Mouse (Mus musculus) gastrocnemius, adult 18-20 months (tissue): Measurements from ENCODE around the gene Zbtb3. TPM values are rescaled to one million over a fixed set of nuclear protein-coding genes. Genes with fewer than 3 reads are reported as not detected.

Experiments
- DNase-seq: peaks from one replicate; pipeline ENCODE4 v3.0.0; 2021; ENCODE audit warnings: low spot score
- total RNA-seq, 2 experiments: library from RNA; stranded (reverse); gene quantifications; 2 replicates each; pipeline ENCODE4 v1.2.3; 2021

The Zbtb3 gene
- total RNA-seq, 2 experiments from 2014 or later = 0.76 to 1.1 TPM

DNA sequence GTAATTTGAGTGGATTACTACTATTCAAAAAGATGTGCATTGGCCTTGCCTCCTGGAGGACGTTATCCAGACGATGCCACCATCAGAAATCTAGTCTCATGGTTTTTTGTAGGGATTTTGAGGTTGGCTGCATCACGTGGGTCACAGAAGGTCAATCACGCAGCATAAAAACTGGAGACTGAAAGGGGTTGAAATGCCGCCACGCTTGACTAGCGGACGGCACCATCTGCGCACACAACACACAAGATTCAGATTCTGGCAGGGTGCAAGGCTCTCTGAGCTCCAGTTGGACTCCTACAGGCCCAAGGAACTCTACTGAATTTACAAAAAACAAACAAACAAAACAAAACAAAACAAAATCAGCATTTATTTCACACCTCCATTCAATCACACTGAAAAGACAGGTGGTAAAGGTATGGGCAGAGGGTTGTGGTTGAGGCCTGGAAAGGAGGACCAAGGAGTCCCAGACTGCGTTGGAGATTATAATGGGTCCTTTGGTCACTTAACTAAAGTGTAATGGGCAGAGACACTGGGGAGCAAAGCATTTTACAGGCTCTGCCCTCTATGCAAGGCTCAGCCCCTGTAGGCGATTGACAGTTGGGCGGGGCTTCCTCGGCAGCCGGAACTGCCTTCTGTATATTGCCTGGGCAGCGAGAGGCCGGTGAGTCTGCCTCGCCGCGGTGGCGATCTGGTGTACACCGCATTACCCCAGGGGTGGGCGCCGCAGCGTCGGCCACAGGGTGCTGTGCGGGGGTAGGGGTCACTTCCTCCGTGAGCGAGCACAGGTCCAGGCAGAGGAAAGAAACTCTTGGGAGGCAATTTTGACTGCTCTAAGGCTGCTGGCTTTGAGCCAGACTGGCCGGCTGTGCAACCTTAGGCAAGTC, 37.8 kb downstream of the Zbtb3 start:
- peak; percentile 57 for DNase-seq

DNA sequence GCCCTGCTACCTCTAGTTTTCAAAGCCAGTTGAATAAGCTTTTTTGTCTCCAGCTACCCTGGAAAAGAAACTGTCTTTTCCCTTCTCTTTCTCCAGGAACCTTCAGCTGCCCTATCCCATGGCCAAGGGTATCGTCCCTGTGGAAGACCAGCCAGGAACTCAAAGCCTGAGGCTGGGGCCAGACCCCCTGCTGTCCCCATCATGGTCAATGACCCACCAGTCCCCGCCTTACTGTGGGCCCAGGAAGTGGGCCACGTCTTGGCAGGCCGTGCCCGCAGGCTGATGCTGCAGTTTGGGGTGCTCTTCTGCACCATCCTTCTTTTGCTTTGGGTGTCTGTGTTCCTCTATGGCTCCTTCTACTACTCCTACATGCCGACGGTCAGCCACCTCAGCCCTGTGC, 38.7 kb downstream of the Zbtb3 start:
- no peak for DNase-seq

DNA sequence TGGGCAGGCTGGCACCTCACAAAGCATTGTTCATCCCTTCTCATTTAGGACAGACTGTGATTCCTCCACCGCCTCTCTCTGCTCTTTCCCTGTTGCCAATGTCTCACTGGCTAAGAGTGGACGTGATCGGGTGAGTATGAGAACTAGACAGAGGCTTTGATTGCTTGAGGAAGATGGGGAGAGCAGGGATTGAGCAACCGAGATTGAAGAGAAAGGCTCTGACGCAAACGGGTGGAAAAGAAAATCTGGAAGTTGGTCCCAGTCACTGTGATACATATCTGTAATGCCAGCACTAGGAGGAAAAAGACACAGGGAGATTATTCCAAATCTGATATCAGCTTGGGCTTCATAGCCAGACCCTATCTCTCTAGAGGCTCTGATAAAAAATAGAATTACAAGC, 40.6 kb downstream of the Zbtb3 start:
- DNase-seq = no peak

DNA sequence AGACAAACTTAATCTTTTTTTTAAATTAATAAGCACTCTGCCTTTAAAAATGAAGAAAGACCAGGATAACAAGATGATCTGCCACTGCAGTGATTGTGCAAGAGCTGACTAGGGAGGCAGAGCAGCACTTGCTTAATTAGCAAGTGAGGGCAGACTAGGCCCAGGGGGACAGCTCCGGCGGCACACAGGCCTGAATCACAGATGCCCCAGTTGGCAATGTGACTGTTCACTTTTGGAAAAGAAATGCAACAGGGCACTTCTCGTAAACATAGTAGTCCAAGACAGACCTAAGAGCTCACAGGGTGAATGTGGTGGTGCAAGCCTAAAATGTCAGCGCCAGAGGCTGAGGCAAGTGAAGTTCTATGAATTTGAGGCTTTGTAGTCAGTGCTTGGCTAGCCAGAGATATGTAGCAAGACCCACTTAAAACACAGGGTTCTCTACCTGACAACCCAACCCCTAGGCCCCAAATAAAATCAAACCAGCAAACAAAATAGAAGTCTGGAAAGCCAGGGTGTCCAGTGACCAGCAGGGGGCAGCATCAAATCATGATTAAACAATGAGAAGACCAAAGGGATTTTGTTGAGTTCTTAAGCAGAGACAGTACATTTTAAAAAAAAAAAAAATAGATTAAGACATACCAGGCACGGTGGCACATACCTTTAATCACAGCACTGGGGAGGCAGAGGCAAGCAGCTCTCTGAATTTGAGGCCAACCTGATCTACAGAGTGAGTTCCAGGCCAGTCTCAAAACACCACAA, 42.2 kb downstream of the Zbtb3 start:
- peak; percentile 83 for DNase-seq

DNA sequence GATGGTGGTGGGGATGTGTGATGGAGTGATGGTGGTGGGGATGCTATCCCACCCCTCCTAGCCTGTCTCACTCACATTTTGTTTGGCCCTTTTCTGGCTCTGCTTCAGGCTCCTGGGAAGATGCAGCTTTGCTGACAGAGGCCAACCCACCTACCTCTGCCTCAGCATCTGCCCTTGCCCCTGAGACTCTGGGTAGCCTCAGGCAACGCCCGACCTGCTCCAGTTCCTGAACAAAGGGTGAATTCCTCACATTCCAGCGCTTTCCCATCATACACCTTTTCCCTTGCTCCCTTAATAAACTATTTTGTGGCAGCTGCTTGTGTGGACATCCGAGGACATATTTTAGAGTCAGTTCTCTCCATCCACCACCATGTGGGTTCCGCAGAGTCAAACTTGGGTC, 46.0 kb downstream of the Zbtb3 start:
- no peak for DNase-seq

DNA sequence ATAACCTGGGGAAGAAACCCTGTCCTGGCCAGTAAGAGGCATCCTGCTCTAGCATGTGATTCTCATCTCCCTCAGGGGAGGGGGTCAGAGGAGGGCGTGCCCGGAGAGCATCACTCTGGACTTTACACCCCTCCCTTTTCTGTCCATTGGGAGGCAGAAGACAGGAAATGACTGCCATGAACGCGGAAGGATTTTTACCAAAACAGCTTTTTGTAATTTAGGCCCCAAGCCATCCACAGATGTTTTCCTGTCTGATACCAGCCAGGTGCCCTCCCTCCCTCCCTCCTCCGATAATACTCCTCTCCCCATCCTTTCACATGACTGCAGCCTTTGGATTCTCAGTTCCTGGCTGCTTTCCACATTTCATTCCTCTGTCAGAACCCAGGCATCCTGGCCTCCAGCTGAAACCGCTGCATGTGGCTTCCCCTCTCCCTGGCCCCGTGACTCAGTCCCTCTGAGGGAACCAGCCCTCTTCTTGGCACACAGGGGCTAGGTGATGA, 48.1 kb downstream of the Zbtb3 start, which contains the start of gene Lrrn4cl:
TSS of gene Lrrn4cl (plus strand) at position 367 of the 500 bp plus-strand sequence.
- peak; percentile 77 for DNase-seq

DNA sequence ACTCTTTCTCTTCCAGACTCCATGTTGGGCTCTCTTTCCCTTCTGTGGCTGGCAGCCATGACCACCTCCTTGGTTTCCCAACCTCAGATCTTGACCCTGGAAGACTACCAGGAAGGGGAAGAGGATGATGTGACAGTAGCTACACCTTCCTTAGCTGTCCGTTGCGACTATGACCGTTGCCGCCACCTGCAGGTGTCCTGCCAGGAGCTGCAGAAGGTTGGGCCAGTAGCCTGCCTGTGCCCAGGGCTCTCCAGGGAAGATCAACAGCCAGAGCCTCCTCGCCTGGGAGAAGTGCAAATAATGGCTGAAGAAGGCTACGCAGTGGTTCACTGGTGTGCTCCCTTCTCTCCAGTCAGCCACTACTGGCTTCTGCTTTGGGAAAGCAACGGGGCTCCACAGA, 49.3 kb downstream of the Zbtb3 start:
- DNase-seq = no peak

DNA sequence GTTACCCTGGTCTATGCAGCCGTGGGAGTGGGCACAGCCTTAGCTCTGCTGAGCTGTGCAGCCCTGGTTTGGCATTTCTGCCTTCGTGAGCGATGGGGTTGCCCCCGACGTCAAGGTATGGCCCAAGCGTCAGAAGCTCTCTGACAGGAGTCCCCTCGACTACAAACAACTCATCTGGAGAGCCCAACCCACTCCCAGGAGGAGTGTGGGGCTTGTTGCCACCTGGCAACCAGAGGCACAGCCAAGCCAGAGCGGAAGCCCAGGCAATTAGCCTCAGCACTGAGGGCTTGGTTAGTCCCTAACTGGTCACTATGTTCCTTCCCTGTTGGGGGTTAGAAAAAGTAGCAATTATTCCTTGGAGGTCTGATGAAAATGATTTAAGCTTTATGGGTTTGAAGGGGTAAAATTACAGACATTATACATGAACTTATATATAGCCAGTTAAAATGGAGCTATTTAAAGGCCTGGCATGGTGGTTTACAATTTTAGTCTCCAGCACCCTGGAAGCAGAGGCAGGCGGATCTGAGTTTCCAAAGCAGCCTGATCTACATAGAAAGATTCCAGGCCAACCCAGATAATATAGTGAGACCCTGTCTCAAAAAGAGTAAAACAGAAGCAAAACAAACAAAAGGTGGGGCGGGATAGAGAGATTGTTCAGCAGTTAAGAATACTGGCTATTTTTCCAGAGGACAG, 50.0 kb downstream of the Zbtb3 start:
- DNase-seq = peak; percentile 72

DNA sequence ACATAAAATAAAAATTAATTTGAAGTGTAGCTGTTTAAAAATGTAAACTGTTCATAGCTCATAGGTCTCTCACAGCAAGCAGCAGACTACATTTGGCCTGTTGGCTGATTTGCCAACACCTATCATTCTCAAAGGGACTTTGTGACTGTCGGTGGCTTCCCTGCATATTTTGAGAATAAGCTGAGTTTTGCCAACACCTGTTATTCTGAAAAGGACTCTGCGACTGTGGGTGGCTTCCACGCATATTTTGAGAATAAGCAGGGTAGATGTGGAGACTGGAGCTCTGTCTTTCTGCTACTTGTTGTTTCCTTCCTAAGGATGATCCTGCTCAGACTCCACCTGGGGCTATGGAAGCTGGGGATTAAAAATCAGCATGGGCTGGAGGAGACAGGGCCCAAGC, 50.8 kb downstream of the Zbtb3 start:
- DNase-seq = no peak

Other genes starting within 250 kb of the Zbtb3 start
- not detected for gene Slc22a8, start 211.3 kb upstream of the Zbtb3 start, total RNA-seq
- not detected for gene Slc22a6, start 184.5 kb upstream of the Zbtb3 start, total RNA-seq
- gene Chrm1, start 138.8 kb upstream of the Zbtb3 start, total RNA-seq = not detected
- 10 to 100 TPM; 30.2 to 37.3 TPM for gene Slc3a2, start 79.2 kb upstream of the Zbtb3 start, total RNA-seq
- gene Wdr74, start 66.7 kb upstream of the Zbtb3 start, total RNA-seq = 10 to 100 TPM; 16.4 to 16.9 TPM
- gene 1700092M07Rik, start 61.8 kb upstream of the Zbtb3 start, total RNA-seq = 1 to 10 TPM in 1 of 2 experiments, not detected in 1; 1.0 TPM
- gene Stx5a, start 61.1 kb upstream of the Zbtb3 start, total RNA-seq = 10 to 100 TPM; 16.0 to 16.6 TPM
- gene Nxf1, start 45.5 kb upstream of the Zbtb3 start, total RNA-seq = 10 to 100 TPM; 27.5 to 31.3 TPM
- 10 to 100 TPM; 91.0 to 99.3 TPM for gene Tmem223, start 31.6 kb upstream of the Zbtb3 start, total RNA-seq
- gene Tmem179b, start 28.1 kb upstream of the Zbtb3 start, total RNA-seq = 1 to 10 TPM; 7.3 to 8.6 TPM
- 1 to 10 TPM; 5.0 to 5.1 TPM for gene Taf6l, start 16.1 kb upstream of the Zbtb3 start, total RNA-seq
- gene Polr2g, start 4.0 kb upstream of the Zbtb3 start, total RNA-seq = 10 to 100 TPM; 37.7 to 38.3 TPM
- gene Ttc9c, start 16.8 kb downstream of the Zbtb3 start, total RNA-seq = 10 to 100 TPM; 11.1 to 13.6 TPM
- gene Hnrnpul2, start 17.5 kb downstream of the Zbtb3 start, total RNA-seq = 10 to 100 TPM; 41.2 to 44.3 TPM
- gene AC129217.1, start 27.2 kb downstream of the Zbtb3 start, total RNA-seq = 1 to 10 TPM; 2.5 to 4.2 TPM
- gene Bscl2, start 34.9 kb downstream of the Zbtb3 start, total RNA-seq = 10 to 100 TPM; 16.4 to 16.6 TPM
- gene Gng3, start 36.6 kb downstream of the Zbtb3 start, total RNA-seq = not detected
- 1 to 10 TPM; 5.6 to 8.8 TPM for gene Lrrn4cl, start 48.2 kb downstream of the Zbtb3 start, total RNA-seq
- gene Ubxn1, start 68.9 kb downstream of the Zbtb3 start, total RNA-seq = 100 to 1,000 TPM; 204 to 206 TPM
- gene Uqcc3, start 78.4 kb downstream of the Zbtb3 start, total RNA-seq = 10 to 100 TPM; 57.2 to 63.9 TPM
- 1 to 10 TPM; 2.9 to 5.3 TPM for gene Lbhd1, start 81.2 kb downstream of the Zbtb3 start, total RNA-seq
- gene Gm49403, start 81.4 kb downstream of the Zbtb3 start, total RNA-seq = not detected
- gene 1810009A15Rik, start 86.3 kb downstream of the Zbtb3 start, total RNA-seq = 10 to 100 TPM; 14.5 to 15.4 TPM
- 1 to 10 TPM; 1.2 to 2.3 TPM for gene Gm49416, start 86.4 kb downstream of the Zbtb3 start, total RNA-seq
- gene Ints5, start 90.5 kb downstream of the Zbtb3 start, total RNA-seq = 1 to 10 TPM; 9.2 to 9.9 TPM
- 10 to 100 TPM; 19.5 to 20.8 TPM for gene Ganab, start 95.5 kb downstream of the Zbtb3 start, total RNA-seq
- 10 to 100 TPM; 32.1 to 37.9 TPM for gene B3gat3, start 117.8 kb downstream of the Zbtb3 start, total RNA-seq
- gene Rom1, start 126.8 kb downstream of the Zbtb3 start, total RNA-seq = 1 to 10 TPM; 7.8 TPM
- gene Eml3, start 127.0 kb downstream of the Zbtb3 start, total RNA-seq = 1 to 10 TPM; 3.1 to 4.5 TPM
- gene Mta2, start 139.3 kb downstream of the Zbtb3 start, total RNA-seq = 10 to 100 TPM; 21.6 to 24.2 TPM
- 1 to 10 TPM; 7.6 to 8.2 TPM for gene Tut1, start 151.3 kb downstream of the Zbtb3 start, total RNA-seq
- gene Eef1g, start 164.5 kb downstream of the Zbtb3 start, total RNA-seq = 100 to 1,000 TPM; 452 to 469 TPM
- 100 to 1,000 TPM; 199 to 202 TPM for gene Ahnak, start 186.7 kb downstream of the Zbtb3 start, total RNA-seq